Mouse (Mus musculus) retina, postnatal 7 days (tissue): ENCODE results near the gene Suclg1.

ENCODE experiments used
- DNase-seq: peaks from one replicate; pipeline ENCODE4 v3.0.0-alpha.2; 2012; ENCODE audit warnings: low read depth, low spot score

Suclg1 gene

GRCm38 (mm10) chr6:73322306-73322705, 74.1 kb downstream of the Suclg1 start:
- no peak for DNase-seq
